Mouse (Mus musculus): Measurements from ENCODE around the gene Prdm10.
A peak's percentile ranks its signal among the peaks of the same experiment; 100 is the strongest.

Gene Prdm10

GRCm38 (mm10) chr9:31280366-31281010, at the start of gene Prdm10:
Prdm10 (plus strand) TSS chr9:31280538.
- peak; percentile 95 for DNase-seq (ENCODE audit: low spot score)

DNA sequence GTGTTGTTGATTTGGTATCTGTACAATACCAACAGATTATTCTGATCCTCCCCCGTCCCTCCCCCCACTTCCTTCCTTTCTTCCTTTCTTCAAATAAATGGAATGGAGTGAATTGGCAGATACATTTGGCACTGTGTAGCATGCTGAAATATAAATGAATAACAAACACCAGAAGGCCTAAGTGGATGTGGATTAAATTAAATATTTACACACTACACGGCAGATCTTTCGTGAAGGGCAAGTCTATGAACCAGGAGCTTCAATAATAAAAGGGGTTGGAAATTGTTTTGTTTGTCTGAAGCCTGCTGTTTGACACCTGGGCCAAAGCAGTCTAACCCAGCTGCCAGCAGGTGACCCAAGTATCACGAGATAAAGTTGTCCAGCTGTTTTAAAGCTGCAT, 45.3 kb upstream of the Prdm10 start:
- no peak for DNase-seq (ENCODE audit: low spot score)

GRCm38 (mm10) chr9:31235489-31235888, 44.8 kb upstream of the Prdm10 start:
- DNase-seq (ENCODE audit: low spot score): no peak

- no peak for DNase-seq (ENCODE audit: low spot score)
Observed at GRCm38 (mm10) chr9:31236079-31236478, 44.3 kb upstream of the Prdm10 start.

GRCm38 (mm10) chr9:31238526-31238925, 41.8 kb upstream of the Prdm10 start:
- DNase-seq (ENCODE audit: low spot score): no peak

- DNase-seq (ENCODE audit: low spot score): no peak
Observed at GRCm38 (mm10) chr9:31239551-31239950, 40.8 kb upstream of the Prdm10 start.

- DNase-seq (ENCODE audit: low spot score): no peak
Observed at GRCm38 (mm10) chr9:31240522-31241207, 39.7 kb upstream of the Prdm10 start.

GRCm38 (mm10) chr9:31241208-31241699, 39.1 kb upstream of the Prdm10 start:
- DNase-seq (ENCODE audit: low spot score): no peak

DNA sequence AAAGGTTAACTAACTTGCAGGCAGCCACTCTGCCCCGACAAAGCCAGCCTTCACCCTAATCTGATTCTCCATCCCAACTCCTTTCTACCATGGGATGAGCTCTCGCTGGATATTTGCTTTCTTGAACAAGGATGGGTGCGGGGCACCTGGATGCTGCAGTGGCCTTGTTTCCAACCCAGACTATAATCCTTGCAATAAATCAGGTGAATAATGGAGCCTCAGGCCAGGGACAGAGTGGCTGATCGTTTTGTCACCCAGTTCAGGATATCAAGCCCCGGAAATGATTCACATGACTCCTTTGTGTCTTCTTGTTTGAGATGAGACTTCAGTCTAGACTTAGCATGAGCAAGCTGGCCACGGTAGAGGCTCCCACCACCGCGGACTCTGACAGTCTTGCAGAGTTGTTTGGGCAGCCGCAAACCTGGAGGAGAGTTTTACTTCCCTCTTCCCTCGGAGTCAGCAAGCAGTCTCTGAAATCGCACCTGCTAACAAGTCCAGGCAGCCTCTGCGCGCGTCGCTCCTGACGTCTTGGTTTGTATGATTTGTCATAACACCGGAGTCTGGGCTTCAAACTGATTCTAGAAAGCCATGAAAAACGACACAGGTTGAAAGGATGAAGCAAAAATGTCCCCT, 36.9 kb upstream of the Prdm10 start:
- DNase-seq (ENCODE audit: low spot score): no peak

- DNase-seq (ENCODE audit: low spot score): no peak
Observed at GRCm38 (mm10) chr9:31243939-31244333, 36.4 kb upstream of the Prdm10 start.

- DNase-seq (ENCODE audit: low spot score): no peak
Observed at GRCm38 (mm10) chr9:31245006-31245405, 35.3 kb upstream of the Prdm10 start.

DNA sequence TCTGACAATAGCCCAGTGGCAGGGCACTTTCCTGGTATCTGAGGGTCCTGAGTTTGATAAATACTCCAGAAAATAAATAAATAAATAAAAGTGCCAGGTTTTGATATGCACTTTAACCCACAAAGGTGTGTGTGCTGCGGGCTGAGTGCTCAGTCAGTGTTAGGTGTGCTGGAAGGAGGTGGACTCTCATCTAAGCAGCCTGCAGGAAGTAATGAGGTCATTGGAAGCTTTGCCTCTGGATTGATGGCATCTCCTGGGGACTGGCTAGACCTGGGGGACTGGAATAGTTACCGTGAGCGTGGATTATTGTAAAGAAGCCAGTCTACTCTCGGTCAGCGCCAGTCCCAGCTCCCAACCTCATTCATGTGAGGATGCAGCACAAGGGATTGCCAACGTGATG, 33.9 kb upstream of the Prdm10 start:
- no peak for DNase-seq (ENCODE audit: low spot score)

DNA sequence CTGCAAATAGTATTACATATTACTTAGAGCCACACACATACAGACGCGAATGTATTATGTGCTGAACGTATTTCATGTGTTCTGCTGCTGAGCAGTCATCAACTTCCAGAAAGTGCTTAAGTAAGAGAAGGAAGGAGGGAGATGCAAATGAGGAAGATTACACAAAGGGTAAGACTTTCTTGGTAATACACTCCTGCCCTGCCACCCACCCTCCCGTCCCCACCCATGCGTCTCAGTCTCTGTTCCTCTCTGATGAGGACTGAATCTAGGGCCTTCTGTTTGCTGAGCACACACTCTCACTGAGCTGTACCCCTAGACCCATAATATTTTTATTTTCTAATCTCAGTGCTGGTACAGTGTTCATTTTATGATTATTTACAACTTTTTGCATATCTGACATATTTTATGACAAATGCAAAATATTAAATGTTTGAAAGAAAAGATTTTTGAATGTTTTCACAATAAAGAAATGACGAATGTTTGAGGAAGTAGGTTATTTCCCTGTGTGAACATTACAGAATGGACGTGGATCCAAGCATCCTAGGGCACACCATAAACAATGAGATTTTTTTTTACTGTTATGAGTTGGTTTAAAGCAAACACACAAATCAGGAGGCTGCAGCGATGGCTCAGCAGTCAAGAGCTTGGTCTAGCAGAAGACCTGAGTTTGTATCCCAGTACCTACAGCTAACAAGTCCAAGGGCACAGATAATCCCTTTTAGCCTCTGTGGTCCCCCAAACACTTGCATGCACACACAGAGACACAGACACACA, 32.7 kb upstream of the Prdm10 start:
- DNase-seq (ENCODE audit: low spot score): no peak

GRCm38 (mm10) chr9:31252182-31252799, 28.0 kb upstream of the Prdm10 start:
- DNase-seq (ENCODE audit: low spot score): no peak

DNA sequence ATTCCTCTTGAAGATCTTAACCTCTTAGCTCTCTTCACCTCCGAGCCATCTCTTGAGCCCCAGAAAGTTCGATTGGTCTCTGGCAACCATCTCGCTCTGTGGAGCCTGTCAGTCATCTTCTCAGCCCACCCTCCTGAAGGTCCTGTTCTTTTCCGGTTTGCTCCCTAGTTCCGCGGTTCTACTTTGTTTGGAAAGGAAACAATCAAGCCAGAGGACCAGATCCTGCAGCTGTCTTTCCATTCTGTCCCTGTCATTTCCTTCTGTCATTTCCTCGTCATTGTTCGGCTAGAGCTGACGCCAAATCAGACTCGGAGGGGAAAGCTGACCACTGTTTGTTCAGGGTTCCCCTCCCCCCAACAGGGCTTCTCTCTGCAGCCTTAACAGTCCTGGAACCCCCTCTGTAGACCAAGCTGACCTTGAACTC, 27.0 kb upstream of the Prdm10 start:
- DNase-seq (ENCODE audit: low spot score): no peak

DNA sequence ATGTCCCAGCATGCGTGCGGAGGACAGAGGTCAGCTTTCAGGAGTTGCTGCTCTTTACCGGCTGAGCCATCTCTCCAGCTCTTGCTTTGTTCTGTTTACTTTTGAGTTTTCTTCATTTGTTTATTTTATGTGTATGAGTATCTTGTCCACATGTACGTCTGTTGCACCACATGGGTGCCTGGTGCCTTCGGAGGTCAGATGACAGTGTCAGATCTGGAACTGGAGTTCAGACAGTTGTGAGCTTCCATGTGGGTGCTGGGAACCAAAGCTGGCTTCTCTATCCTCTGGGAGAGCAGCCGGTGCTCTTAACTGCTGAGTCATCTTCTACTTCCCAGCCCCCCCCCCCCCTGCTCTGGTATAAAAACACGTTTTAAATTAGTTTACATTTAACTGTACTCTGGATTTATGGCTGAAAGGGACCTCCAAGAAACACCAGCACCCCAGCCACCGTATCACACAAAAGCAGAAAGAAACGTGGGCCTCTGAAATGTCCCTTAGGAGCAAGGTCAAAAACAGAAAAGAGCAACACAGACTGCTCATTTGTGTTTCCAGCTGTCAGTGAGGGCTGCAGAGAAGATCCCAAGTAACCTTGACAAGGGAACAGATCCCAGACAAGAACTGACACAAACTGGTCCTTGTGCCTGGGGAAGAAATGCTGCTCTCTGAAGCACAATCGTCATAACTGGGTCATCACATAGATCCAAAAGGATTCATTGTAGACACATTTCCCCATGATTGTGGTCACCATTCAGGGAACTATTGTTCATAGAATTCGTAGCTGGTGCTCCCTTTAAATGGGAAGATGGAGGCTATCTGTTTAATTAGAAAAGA, 26.3 kb upstream of the Prdm10 start:
- no peak for DNase-seq (ENCODE audit: low spot score)

GRCm38 (mm10) chr9:31254697-31255004, 25.7 kb upstream of the Prdm10 start:
- DNase-seq (ENCODE audit: low spot score): no peak

GRCm38 (mm10) chr9:31255953-31256352, 24.4 kb upstream of the Prdm10 start:
- DNase-seq (ENCODE audit: low spot score): no peak

DNA sequence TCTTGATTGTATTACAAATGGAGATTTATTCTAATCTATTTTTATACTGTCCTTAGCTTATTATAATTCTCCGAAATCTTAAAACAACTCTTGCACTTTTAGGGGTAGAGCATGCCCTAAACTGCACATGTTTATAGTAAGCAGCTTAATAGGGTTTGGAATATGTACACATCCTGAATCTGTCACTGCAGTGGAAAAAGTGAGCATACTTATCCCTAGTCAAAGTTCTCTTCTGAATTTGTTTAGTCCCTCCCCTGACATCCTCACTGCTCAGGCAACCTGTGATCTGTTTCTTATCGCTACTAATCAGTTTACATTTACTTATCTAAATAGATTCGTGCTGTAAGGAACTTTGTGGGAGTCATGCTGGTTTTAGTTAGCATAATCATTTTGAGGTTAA, 22.1 kb upstream of the Prdm10 start:
- DNase-seq (ENCODE audit: low spot score): no peak

DNA sequence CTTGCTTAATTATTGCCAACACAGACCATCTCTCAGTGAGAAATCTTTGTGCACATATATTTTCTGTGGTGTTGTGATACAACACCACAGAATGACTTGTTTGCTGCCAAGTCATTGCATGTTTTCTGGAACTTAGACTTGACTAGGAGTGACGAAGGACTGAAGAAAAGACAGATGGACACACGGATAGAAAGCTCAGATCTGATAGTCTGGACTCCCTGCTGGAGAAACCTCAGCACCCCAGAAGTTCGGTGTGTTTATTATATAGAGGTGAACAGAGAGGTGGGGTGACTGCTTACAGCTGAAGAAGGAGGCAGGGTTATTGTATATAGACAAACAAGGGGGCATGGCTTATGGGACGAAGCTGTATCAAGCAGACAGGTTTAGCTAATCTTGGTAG, 20.1 kb upstream of the Prdm10 start:
- DNase-seq (ENCODE audit: low spot score): no peak

Data from ovary, postnatal 10 days (tissue).